Comparison of ENCODE assay signal across 9 mouse cellular contexts in genomic region chr6:22288004-22288736, GRCm38 (mm10). TPM values are rescaled to one million over a fixed set of nuclear protein-coding genes. Genes with fewer than 3 reads are reported as not detected.
A peak's percentile ranks its signal among the peaks of the same experiment; 100 is the strongest.
DNase-seq lines count a peak whose midpoint lies in the region; ATAC-seq and TF ChIP-seq lines count a peak whose summit lies in the region.
"Had no signal": no experiment of that assay in that cellular context is flagged by ENCODE, and none has a peak within 500 bp of the region (broad histone marks: within the 10 kb centered on the region; RNA-seq: fewer than 3 reads in every experiment).

Gene Wnt16 (plus strand): TSS chr6:22288227.

- TF ChIP-seq CTCF in E14TG2a.4 (conservative IDR thresholded peaks at IDR 0.05; ENCODE audit: low read length) = no peak

- peaks cover 32% of the 10 kb centered on the region for H3K4me1 ChIP-seq in E14TG2a.4 (replicated peaks; ENCODE audit: low read depth, low read length)
- peaks cover 19% of the 10 kb centered on the region for H3K4me1 ChIP-seq in embryonic facial prominence, embryonic 14.5 days (ENCODE audit: control insufficient read depth, insufficient read depth, low read length)
- peaks cover 16% of the 10 kb centered on the region for H3K4me1 ChIP-seq in intestine, embryonic 14.5 days (replicated peaks; ENCODE audit: control insufficient read depth, insufficient read depth, low read length)
- H3K4me1 ChIP-seq in liver, embryonic 15.5 days (replicated peaks) = peaks cover 4% of the 10 kb centered on the region; the same call in 1 of the 2 replicates

- H3K4me3 ChIP-seq in E14TG2a.4 (replicated peaks; ENCODE audit: low read length) = peak within 1 kb of the TSS; percentile 76
- H3K4me3 ChIP-seq in embryonic facial prominence, embryonic 14.5 days (ENCODE audit: low read depth, low read length) = peak within 1 kb of the TSS; percentile 41
- peak within 1 kb of the TSS; percentile 39 for H3K4me3 ChIP-seq in intestine, embryonic 14.5 days (ENCODE audit: low read depth, low read length)
- H3K4me3 ChIP-seq in liver, embryonic 15.5 days (replicated peaks) = peak within 1 kb of the TSS; percentile 10

- DNase-seq in cerebellum, postnatal 36 days = peak; percentile 13 to 24
- no peak for DNase-seq in cerebellum, adult 8-10 months
- DNase-seq in embryonic facial prominence, embryonic 14.5 days (ENCODE audit: low spot score) = peak; percentile 51
- DNase-seq in intestine, embryonic 14.5 days (ENCODE audit: low spot score) = peak; percentile 62
- peak; percentile 24 for DNase-seq in right cerebral cortex, postnatal 4 days
- DNase-seq in T-cell, adult 2 months (ENCODE audit: low spot score) = no peak

- H3K9ac ChIP-seq in embryonic facial prominence, embryonic 14.5 days (ENCODE audit: low read depth, low read length) = peak within 1 kb of the TSS; percentile 53
- no peak within 1 kb of the TSS for H3K9ac ChIP-seq in intestine, embryonic 14.5 days (ENCODE audit: low read length)
- H3K9ac ChIP-seq in liver, embryonic 15.5 days = no peak within 1 kb of the TSS

- 1% methylated on average over 19 of the region's 20 CpGs for WGBS in embryonic facial prominence, embryonic 14.5 days
- WGBS in intestine, embryonic 14.5 days = 3% methylated on average over 20 of the region's 20 CpGs
- WGBS in liver, embryonic 15.5 days (ENCODE audit: insufficient replicate concordance) = 3% methylated on average over 20 of the region's 20 CpGs

- no peak within 1 kb of the TSS for H3K27ac ChIP-seq in embryonic facial prominence, embryonic 14.5 days (replicated peaks; ENCODE audit: low read depth, low read length)
- H3K27ac ChIP-seq in intestine, embryonic 14.5 days (ENCODE audit: low read depth) = no peak within 1 kb of the TSS
- H3K27ac ChIP-seq in liver, embryonic 15.5 days (replicated peaks) = no peak within 1 kb of the TSS

- peaks cover 48% of the 10 kb centered on the region for H3K27me3 ChIP-seq in E14TG2a.4 (ENCODE audit: insufficient read depth, low read length)
- peaks cover 55% of the 10 kb centered on the region for H3K27me3 ChIP-seq in embryonic facial prominence, embryonic 14.5 days (replicated peaks; ENCODE audit: control insufficient read depth, insufficient read depth, low read length)
- peaks cover 29% of the 10 kb centered on the region for H3K27me3 ChIP-seq in intestine, embryonic 14.5 days (replicated peaks; ENCODE audit: control insufficient read depth, insufficient read depth, low read length)
- H3K27me3 ChIP-seq in liver, embryonic 15.5 days = peaks cover 44% of the 10 kb centered on the region

- no peaks in the 10 kb centered on the region for H3K9me3 ChIP-seq in E14TG2a.4 (ENCODE audit: low read length)
- H3K9me3 ChIP-seq in embryonic facial prominence, embryonic 14.5 days (ENCODE audit: control insufficient read depth, low read length) = no peaks in the 10 kb centered on the region
- H3K9me3 ChIP-seq in intestine, embryonic 14.5 days (ENCODE audit: control insufficient read depth, low read length) = no peaks in the 10 kb centered on the region
- H3K9me3 ChIP-seq in liver, embryonic 15.5 days (replicated peaks) = no peaks in the 10 kb centered on the region
- H3K9me3 ChIP-seq: G1E had no signal

- peak; percentile 85 for ATAC-seq in embryonic facial prominence, embryonic 14.5 days (ENCODE audit: low read depth)
- ATAC-seq in intestine, embryonic 14.5 days (replicated peaks; ENCODE audit: low FRiP score, low TSS enrichment, low read depth) = peak; percentile 70; the same call in 1 of the 2 replicates
- ATAC-seq in liver, embryonic 15.5 days (ENCODE audit: insufficient read depth) = no peak

- H3K4me2 ChIP-seq in embryonic facial prominence, embryonic 14.5 days (ENCODE audit: low read depth, low read length) = peak within 1 kb of the TSS; percentile 62
- peak within 1 kb of the TSS; percentile 81 for H3K4me2 ChIP-seq in intestine, embryonic 14.5 days (ENCODE audit: low read length)
- peak within 1 kb of the TSS; percentile 52 for H3K4me2 ChIP-seq in liver, embryonic 15.5 days

- H3K36me3 ChIP-seq in E14TG2a.4 (ENCODE audit: insufficient read depth, low read length) = no peaks in the 10 kb centered on the region
- no peaks in the 10 kb centered on the region for H3K36me3 ChIP-seq in embryonic facial prominence, embryonic 14.5 days (ENCODE audit: control insufficient read depth, insufficient read depth, low read length)
- H3K36me3 ChIP-seq in intestine, embryonic 14.5 days (ENCODE audit: control insufficient read depth, insufficient read depth, low read length) = no peaks in the 10 kb centered on the region
- no peaks in the 10 kb centered on the region for H3K36me3 ChIP-seq in liver, embryonic 15.5 days (replicated peaks)
- H3K36me3 ChIP-seq: G1E had no signal

RNA-seq across cellular contexts. Expression of gene Wnt16, which starts in this region (rescaled TPM):
- 3.9 and 4.6 TPM in 2 replicates for polyA plus RNA-seq in embryonic facial prominence, embryonic 14.5 days (2014; fragmentation: Nextera tagmentation; extraction: Ambion mirVana)
- polyA plus RNA-seq in intestine, embryonic 14.5 days (2014; fragmentation: Nextera tagmentation; extraction: Ambion mirVana) = 0.69 and 0.79 TPM in 2 replicates
- polyA plus RNA-seq in liver, embryonic 15.5 days (2015; fragmentation: Nextera tagmentation; extraction: Ambion mirVana) = not detected in 2 replicates
- polyA plus RNA-seq: G1E had no signal

Comparison
In these comparisons a context has a peak if more than half of its experiments do, and no peak if none do; other contexts are left out.
1. DNase-seq: peak in cerebellum, postnatal 36 days (2 of 2), embryonic facial prominence, embryonic 14.5 days (single experiment) and right cerebral cortex, postnatal 4 days (single experiment); none in cerebellum, adult 8-10 months (single experiment) and T-cell, adult 2 months (single experiment).
2. Peak in DNase-seq, ATAC-seq, H3K4me3 ChIP-seq and H3K4me2 ChIP-seq in intestine, embryonic 14.5 days; RNA of the gene not detected or under 1 TPM.
3. H3K4me3 ChIP-seq: peak in every context shown above with its lines; median percentile 76 in E14TG2a.4; 41 in embryonic facial prominence, embryonic 14.5 days; 39 in intestine, embryonic 14.5 days; 10 in liver, embryonic 15.5 days.
4. Peak in every context shown above with its lines, with median percentiles within 50 percentile points of each other: H3K4me2 ChIP-seq.